Mouse (Mus musculus) cerebellum, postnatal 14 days (tissue): ENCODE measurements at regions not wholly inside any gene's neighbourhood (a gene's known extent, or its start where the extent isn't known, plus 50 kb on each side); places are given as distances from the start of the nearest gene placed in this dataset.
"Not testable (repeated sequence)": the region's sequence is repeated elsewhere in the genome, so short reads cannot be mapped to it uniquely, and the experiment has no call there.

Experiments used
- DNase-seq, 2 experiments: peaks; one replicate each; pipeline ENCODE4 v3.0.0; 2021; ENCODE audit warnings: mixed read lengths in 2 of 2

DNA sequence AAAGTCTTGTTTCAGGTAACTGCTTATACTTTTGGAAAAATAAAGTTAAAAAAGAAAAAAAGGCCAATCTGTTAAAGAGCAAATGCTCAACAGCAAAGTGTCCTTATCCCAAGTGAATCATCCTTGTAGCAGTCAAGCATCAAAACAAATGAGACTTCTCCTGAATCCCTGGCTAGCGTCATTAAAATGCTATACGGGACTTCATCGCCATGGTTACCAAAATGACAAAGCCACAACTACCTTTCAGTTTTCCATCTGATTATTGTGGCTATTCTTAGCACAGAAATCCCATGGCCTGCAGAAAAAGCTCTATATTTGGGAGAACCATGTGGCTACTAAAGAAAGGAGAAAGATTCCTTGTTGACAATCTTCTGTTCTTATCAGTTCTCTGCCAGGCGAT lies 322.7 kb downstream of the Arl4a start:
- no peak for DNase-seq

DNA sequence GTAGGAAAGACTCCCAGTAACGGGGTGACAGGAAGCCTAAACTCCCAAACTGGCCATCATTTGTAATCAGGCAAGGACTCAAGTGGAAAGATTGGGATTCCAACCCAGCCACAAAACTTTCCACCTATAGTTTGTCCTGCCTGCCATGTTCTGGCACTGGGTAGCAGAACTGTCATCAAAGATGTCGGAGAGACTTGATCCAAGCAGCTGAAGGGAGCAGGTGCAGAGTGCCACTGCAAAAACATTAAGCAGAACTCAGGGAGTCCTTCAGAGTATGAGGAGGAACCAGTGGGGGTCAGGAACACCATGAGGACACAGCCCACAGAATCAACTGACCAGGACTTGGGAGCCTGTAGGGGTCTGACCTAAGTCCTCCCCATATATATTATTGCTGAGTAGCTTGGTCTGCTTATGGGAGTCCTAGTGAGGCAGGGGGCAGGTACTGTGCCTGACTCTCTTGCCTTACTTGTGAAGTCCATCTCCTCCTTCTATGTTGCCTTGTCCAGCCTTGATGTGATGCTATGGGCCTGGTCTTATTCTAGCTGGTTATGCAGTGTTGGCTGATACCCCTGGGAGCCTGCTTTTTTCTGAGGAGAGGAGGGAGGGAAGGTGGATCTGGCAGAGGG lies 323.5 kb downstream of the Arl4a start:
- DNase-seq = no peak

- DNase-seq = no peak
These were observed 326.0 kb downstream of the Arl4a start for GRCm38 (mm10) chr12:39711807-39712206.

- no peak for DNase-seq
These were observed 328.0 kb downstream of the Arl4a start for GRCm38 (mm10) chr12:39709850-39710249.

- DNase-seq = no peak
These were observed 340.6 kb downstream of the Arl4a start for GRCm38 (mm10) chr12:39697182-39697581.

GRCm38 (mm10) chr12:39695322-39695721 lies 342.5 kb downstream of the Arl4a start:
- no peak for DNase-seq

DNA sequence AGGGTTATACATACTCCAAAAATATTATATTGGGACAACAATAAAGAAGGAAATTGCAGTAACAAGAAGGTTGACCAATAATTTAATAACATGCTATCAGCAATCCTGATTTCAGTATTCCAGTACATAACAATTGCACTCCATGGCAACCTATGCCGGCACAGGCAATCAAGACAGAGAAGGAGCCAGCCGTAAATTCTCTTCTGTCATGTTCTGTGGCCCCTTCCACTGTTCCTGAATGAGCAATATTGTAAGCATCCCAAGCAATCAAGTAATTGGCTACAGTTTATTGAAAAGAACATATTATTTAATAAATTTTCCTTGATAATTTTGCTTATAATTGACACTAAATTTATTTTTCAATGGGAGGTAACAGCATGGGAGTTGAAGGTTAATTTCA lies 345.8 kb downstream of the Arl4a start:
- no peak for DNase-seq

DNA sequence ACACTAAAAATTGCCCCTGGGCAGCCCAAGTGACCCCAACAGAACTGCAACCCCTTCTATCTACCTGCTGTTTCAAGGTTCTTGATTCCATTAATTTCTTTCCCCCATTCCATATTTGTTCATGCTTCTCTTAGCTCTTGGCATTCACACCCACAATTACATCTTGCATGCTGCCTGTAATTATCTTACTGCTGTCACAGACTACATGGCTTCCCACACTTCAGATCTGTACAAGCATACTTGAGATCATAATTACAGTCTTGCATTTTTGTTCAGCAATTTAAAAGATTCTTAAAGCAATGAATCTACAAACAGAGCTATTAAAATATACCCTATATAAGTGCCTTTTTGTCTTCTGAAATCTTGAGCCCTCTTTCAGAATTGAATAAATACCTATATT lies 352.4 kb downstream of the Arl4a start:
- no peak for DNase-seq

- DNase-seq = no peak
These were observed 355.7 kb downstream of the Arl4a start for GRCm38 (mm10) chr12:39682121-39682520.

GRCm38 (mm10) chr12:39675608-39676007 lies 362.2 kb downstream of the Arl4a start:
- no peak for DNase-seq

DNA sequence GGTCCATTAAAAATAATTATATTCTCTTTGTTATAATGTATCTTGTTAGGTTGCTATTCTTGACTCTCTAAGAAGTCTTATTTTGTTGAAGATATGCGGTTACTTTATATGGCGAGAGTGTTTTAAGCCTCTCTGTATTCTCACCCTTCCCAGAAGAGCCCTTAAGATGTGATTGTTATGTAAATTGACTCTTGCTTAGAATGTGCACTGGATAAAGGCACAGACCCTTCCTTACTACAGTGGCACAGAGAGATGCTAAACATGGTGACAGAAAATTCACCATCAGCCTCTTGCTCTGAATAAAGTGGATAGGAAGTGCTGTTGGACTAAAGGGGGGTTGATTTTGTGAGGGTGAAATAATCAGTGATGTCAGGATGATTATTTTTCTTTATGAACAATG lies 370.1 kb downstream of the Arl4a start:
- no peak for DNase-seq

DNA sequence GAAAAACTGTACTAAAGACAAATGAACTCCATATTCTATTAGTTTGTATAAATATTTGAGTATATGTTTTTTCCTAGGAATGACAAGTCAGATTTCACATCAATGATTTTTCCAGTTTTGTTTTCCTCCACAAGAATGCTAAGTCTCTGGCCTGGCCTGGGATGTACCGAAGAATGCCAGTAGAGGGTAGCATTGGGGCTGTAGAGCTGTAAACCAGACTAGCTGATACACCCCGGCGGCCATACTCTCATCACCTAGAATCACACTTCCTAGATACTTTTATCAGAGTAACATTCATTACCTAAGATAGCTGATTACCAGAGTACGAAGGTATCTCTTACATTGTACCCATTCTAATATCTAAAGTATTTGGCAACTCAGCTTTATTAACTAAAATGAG lies 372.4 kb downstream of the Arl4a start:
- DNase-seq = peak; percentile 75 to 80

DNA sequence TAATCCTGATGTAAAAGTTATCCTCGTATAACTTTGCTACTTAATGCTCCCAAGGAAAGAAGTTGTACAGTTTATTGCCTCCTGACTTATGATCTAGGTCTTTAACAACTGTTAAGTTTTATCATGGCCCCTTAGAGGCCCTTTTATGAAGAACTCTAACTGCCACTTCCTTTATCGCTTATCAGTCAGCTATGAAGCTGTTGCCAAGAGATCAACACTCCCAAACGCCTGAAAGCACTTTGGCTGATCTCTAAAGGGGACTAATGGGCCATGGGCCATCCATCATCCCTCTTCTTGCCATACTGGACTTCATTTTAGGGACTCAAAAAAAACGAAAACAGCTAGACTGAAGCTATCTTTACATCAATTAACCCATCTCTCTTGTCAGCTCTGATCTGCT lies 377.4 kb downstream of the Arl4a start:
- no peak for DNase-seq

DNA sequence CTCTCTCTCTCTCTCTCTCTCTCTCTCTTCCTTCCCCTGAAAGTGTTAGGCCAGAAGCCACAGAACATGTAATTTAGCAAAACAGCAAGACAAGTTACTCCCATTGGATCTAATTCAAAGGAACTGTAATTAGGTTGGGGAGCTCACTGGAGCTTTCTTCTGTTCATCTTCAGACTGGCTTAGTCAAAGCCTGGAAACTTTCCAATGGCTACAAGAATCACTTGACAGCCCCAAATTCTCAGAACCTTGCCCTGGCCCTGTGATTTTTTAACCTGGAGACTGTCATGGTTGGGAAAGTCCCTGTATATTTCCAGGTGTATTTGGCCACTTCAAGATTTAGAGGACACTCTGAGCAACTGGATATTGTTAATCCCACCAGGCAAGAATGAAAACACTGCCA lies 381.2 kb downstream of the Arl4a start:
- no peak for DNase-seq

GRCm38 (mm10) chr12:39648952-39649351 lies 388.9 kb downstream of the Arl4a start:
- DNase-seq = no peak

DNA sequence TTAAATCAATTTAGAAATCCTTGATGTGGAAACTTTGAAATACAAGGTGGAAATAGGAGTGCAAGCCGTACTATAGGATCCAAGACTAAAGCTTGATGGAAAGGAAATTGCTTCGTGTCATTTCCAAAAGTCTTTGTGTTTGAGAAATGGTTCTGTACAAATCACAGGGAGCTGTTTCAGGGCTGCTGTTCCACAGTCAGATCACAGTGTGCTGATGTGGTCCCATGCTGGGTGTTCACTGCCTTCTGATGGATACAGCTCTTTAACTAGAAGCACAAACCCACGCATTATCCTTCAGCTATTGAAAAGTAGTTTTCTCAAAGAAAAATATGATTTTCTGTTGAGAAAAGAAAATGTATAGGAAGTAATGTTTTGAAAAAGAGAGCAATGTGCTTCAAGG lies 391.3 kb downstream of the Arl4a start:
- DNase-seq = no peak

GRCm38 (mm10) chr12:39645581-39645980 lies 392.2 kb downstream of the Arl4a start:
- DNase-seq = no peak

GRCm38 (mm10) chr12:39639246-39639645 lies 398.6 kb downstream of the Arl4a start:
- no peak for DNase-seq

- no peak for DNase-seq
These were observed 403.5 kb downstream of the Arl4a start for GRCm38 (mm10) chr12:39634337-39634736.

DNA sequence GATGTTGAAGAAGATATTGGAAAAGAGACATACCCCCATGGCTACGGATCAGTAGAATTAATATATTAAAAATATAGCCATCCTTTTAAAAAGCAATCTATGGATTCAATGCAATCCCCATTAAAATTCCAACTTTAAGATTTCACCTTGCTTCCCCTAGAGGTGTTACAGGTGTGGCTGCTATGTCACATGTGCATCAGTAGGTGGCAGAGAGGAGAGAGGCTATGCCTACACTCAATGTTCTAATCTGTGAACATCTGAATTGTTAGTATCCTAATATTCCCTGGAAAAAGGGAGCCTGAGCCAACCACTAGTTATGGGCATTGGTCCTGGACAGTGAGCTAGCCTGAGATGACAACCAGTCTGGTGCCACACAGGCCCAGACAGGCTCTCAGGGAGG lies 416.6 kb downstream of the Arl4a start:
- no peak for DNase-seq

- DNase-seq = no peak
These were observed 432.5 kb downstream of the Arl4a start for GRCm38 (mm10) chr12:39605289-39605688.

DNA sequence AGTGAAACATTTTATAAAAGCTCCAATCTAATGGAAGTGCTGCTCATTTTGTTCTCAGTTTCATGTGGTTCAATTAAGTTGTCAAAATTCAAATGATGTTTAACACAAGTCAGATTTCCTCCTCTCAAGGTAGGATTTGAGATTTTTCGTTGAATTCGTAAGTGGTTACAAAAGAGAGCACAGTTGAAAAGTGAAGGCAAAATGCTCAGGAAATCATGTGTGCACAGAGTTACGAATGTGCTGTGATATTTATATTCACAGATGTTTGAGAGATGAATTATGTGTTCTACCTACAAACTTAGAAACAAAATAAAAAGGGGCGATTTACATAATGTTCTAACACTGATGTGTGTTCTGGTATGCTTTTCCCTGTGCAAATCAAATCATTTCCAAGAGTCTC lies 433.1 kb downstream of the Arl4a start:
- DNase-seq = no peak

- no peak for DNase-seq
These were observed 443.1 kb downstream of the Arl4a start for GRCm38 (mm10) chr12:39594726-39595125.

DNA sequence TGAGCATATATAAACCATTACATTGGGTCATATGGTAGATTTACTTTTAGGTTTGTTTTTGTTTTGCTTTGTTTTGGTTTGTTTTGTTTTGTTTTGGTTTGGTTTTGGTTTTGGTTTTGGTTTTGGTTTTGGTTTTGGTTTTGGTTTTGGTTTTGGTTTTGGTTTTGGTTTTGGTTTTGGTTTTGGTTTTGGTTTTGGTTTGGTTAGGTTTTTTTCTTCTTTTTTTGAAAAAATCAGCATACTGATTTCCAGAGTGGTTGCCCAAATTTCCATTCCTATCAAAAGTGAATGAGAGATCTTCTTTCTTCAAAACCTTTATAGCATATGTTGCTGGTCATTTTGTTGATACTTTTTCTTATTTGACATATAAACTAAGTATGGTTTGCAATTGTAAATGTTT lies 444.0 kb downstream of the Arl4a start:
- not testable (repeated sequence) for DNase-seq

DNA sequence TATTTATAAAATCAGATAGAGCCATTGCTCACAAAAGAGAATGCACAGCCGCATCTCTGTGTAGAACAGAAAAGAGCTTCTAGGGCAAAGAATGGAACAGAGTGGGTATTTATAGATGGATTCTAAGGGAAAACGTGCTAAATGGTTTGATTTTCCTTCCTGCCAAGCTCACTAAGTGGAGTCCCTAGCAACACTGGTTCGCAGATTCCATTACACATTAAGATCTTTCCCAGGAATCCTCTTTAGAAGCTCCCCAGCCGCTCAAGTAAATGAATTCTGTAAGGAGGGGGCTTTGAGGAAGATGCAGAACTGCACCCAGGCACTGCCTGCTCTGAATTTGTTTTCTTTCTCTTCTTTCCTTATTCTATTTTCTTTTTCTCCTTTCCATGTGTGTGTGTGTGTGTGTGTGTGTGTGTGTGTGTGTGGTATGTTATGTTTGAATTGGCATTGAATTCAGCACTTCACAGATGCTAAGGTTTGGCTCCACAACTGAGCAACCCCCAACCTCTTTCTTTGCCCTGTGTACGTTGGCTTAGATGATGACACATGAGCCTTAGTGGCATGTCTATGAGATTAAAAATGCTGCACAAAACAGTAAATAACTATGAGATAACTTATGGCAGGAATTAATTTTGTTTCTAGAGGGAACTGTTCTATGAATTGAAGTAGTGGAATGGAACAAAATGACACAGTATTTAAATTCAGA lies 450.5 kb downstream of the Arl4a start:
- DNase-seq = no peak
